Mouse (Mus musculus) c-Kit-positive CD71-positive TER-119-positive erythroid progenitor cells, embryonic 14.5 days (primary cell): ENCODE results near the gene Crocc2.

Experiments
- DNase-seq: peaks from one replicate; pipeline ENCODE4 v3.0.0-alpha.2; 2013; ENCODE audit warnings: low spot score

The Crocc2 gene

GRCm38 (mm10) chr1:93216839-93217497 is 48.4 kb downstream of the Crocc2 start:
- no peak for DNase-seq

DNA sequence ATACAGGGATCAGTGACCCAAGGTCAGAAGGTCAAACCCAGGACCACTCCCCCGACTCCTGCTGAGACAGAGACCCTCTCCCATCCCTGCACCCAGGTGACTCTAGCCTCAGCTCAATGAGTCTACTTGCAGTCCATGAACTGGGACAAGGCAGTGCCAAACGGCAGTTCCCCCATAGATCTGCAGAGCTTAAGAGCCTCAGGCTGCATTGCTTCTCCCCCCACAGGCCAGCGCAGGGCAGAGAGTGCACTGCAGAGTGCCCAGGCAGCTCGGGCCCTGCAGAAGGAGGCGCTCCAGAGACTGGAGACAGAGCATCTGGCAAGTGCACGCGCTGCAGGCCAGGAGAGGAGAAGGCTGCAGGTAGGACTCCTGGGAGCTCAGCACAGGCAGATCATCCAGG is 49.0 kb downstream of the Crocc2 start:
- no peak for DNase-seq

DNA sequence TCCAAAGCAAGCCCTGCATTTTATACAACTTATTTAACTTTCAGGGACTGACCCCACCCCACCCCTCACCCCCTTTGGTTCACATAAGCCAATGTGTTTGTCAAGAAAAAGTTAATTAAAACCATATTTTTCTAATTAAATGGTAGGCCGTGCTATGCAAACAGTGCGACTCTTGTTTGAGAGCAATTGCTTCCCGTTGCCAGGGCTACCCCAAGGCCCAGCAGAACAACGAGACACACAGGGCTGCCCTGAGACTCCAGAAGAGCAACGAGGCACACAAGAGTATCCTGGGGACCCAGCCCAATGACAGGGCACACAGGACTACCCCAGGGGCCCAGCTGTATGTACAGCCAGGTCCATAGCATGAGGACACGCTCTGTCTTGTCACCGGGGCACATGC is 52.3 kb downstream of the Crocc2 start:
- DNase-seq, result no peak

DNA sequence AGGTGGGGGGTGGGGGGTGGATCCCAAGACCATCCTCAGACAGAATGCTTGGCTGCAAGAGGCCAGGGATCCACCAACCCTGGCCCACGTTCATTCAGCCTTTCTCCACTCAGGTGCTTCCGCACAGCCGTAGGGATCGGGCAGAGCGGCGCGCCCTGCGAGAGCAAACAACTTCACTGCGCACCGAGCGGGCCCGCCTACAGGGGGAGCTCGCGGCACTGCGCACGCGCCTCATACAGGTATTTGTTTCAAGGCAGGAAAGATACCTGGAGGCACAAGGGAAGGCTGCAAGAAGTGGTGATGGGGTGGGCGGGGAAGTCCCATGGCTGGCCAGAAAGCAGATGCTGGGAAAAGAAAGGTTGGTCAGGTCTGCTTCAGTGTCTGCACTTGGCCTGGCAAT is 55.4 kb downstream of the Crocc2 start:
- peak; percentile 13 for DNase-seq

GRCm38 (mm10) chr1:93225226-93225625 is 56.7 kb downstream of the Crocc2 start:
- DNase-seq, result no peak

DNA sequence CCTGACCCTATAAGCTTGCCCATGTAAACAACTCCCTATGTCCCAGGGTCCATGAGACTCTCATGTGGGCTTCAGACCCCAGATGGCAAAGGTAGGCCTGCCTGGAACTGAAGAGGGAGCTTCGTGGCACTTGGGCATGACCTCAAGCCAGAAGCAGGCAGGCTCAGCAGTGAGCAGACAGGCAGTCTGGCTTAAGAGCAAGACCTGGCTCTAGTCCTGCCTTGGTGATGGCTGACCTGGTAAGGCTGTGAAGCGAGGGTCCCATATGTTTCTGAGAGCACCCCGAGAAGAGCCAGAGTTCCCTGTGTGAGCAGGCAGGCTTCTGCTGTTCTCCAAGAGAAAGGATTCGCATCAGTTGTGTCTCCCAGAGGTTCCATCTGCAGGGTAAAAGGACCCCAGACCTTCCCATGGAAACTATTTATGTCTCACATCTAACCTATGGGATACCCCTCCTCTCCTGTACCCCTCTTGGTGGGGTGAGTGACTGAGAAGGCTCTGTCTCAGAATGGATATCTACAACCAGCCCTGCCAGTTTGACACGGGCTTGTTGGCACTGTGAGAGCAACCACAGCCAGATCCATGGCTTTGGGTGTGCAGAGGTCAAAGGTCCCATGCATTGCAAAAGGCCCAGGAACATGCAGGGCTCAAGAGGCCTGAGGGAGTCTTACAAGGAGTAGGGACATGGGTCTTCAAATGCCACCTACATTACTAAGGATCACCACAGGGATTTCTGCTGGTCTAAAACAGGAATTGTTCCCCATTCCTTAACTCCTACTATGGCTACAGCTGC is 57.4 kb downstream of the Crocc2 start:
- DNase-seq, result no peak

GRCm38 (mm10) chr1:93227303-93227975 is 58.9 kb downstream of the Crocc2 start:
- no peak for DNase-seq

- no peak for DNase-seq
These were observed 59.4 kb downstream of the Crocc2 start for GRCm38 (mm10) chr1:93227976-93228365.

- DNase-seq, result no peak
These were observed 60.7 kb downstream of the Crocc2 start for GRCm38 (mm10) chr1:93229221-93229620.

- DNase-seq, result no peak
These were observed 61.1 kb downstream of the Crocc2 start for GRCm38 (mm10) chr1:93229626-93230025.

DNA sequence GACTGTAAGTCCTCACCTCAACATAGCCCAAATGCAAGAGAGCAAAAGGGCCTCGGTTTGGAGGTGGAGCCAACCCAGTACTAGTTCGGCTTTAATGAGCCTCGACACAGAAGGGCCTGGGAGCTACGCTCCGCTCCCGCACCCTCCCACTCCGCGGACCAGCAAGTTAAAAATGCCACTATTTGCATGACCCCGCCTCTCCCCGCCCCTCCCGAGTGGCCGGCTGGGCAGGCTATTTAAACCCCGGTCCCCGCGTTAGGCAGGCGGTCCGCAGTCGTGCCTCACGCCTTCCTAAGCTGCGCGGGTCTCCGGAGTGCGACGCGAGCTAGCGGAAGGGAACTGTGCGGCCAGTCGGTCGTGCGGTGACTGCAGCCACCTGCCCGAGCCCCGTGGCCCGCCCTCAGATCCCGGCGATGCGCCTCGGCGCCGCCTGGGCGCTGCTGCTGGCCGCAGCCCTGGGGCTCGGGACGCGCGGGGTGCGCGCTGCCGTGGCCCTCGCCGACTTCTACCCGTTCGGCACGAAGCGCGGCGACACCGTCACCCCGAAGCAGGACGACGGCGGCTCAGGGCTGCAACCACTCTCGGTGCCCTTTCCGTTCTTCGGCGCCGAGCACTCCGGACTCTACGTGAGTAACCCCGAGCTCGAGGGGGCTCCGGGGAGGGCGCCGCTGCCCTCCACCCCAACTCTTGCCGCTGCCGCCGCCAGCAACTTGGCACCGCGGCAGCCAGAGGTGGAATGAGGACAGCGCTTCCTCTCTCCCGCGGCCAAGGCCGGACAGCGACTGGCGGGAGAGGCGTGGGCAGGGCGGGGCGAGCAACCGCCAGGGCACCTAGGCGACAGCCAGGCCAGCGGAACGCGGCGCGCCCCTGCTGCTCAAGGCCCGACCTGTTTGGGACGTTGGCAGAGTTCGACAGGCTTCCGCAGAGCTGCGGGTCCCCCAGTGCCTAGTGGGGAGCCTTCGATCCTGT is 67.3 kb downstream of the Crocc2 start, which contains the start of gene Sned1:
Sned1 (plus strand) TSS at position 266 of the 969 bp plus-strand sequence.
- DNase-seq, result no peak

DNA sequence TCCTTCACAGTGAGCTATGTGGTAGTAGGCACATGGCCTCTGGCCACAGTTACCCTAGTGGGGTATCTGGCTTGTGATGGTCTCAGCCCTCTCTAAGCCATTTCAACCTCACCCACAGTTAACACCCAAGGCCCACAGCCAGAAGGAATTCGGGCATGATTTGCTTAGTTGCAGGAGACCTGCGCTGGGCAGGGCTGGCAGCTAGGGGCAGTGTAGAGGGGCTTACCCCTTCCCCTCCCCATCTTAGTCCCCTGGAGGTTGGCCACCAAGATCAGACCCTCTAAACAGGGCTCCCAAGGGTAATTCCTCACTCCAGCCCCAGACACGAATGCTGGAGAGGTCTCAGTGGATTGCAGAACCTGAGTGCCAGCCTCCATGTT is 68.0 kb downstream of the Crocc2 start:
- DNase-seq, result no peak

- DNase-seq, result no peak
These were observed 69.2 kb downstream of the Crocc2 start for GRCm38 (mm10) chr1:93237676-93238075.

DNA sequence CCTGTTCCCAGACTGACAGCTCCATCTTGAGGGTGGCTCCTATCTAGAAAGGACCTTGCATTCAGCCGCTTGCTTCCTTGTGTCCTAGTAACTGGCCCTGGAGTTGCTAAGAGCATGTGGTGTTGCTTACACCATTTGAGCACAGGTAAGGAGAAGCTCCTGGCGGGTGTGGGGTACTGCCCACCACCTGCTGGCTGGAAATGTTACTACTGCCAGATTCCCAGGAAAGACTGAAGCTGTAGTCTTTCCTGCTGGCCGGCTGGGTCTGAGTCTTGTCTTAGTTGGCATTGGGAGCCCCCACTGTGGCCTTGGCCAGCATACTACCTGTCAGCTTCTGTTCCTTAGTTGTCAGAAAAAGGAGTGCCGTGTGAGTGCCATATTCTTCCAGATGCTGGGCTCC is 69.7 kb downstream of the Crocc2 start:
- no peak for DNase-seq

DNA sequence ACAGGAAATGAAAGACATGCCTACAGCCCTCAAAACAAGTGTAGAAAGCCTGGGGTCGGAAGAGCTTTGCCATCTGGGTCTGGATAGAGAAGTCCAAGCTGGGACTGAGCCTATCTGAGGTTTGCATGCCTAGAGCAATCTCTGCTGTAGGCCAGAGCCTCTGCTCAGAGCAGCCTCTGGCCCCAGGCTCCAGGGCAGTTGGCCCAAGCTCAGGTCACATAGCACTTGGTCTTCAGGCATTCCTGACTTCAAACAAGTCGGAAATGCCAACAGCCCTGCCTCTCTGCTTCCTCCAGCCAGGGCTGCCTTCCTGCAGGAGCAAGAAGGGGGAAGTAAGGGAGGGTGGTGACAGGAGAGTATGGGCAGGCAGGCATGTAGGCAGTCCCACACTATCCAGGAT is 77.4 kb downstream of the Crocc2 start:
- DNase-seq, result no peak

- no peak for DNase-seq
These were observed 84.1 kb downstream of the Crocc2 start for GRCm38 (mm10) chr1:93252586-93252985.

GRCm38 (mm10) chr1:93255761-93256160 is 87.2 kb downstream of the Crocc2 start:
- no peak for DNase-seq

DNA sequence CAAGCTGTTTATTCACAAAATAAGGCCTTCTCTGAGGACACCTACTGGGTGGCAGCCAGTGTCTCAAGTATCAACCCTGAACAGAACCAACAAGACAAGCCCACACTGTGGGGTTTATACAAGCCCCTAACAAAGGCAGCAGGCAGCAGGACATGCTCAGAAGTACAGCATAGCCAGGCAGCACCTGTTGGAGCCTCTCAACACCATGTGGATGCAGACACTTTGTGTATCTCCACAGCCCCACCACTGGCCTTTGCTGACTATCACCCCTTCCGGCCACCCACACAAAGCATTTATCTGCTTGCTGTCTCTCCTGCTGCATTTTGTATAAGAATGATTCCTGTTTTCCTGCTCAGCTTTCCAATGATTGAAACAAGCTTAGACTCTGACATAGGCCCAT is 89.0 kb downstream of the Crocc2 start:
- DNase-seq, result no peak

- no peak for DNase-seq
These were observed 98.7 kb downstream of the Crocc2 start for GRCm38 (mm10) chr1:93267207-93267606.

GRCm38 (mm10) chr1:93268246-93268645 is 99.7 kb downstream of the Crocc2 start:
- DNase-seq, result no peak

DNA sequence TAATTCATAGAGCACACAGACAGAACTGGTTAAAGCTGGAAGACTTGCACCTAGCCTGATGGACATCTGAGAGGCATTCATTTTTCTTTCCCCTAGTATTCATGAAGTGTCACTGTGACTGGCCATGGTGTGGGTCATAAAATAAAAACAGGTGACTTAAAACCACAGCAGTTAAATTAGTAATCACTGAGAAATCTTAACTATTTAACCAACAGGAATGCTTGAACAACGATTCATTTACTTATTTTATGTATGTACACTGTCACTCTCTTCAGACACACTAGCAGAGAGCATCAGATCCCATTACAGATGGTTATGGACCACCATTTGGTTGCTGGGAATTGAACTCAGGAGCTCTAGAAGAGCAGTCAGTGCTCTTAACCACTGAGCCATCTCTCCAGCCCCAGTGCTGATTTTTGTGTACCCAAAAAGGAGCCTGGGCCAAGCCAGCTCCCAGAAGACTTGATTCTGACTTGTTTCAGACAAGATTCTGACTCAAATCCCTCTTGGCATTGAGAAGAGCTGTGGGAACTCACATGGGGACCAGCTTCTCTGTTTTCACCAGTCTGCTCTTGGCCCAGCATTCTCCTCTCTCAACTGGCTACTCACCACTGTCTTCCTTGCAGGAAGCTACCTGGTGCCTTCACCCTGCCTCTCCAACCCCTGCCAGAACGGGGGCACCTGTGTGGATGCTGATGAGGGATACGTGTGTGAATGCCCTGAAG is 102.2 kb downstream of the Crocc2 start:
- no peak for DNase-seq
